Mouse (Mus musculus) liver, postnatal 0 days (tissue): ENCODE data around the gene Yy2.

Experiments used
- CTCF ChIP-seq: sonication (generic); IDR thresholded peaks from 2 replicates; pipeline ENCODE4 v1.5.1; 2016; ENCODE audit warnings: antibody characterized with exemption, low read depth
- EP300 ChIP-seq: IDR thresholded peaks from 2 replicates; pipeline ENCODE4 v1.6.1; 2016; ENCODE audit warnings: antibody characterized with exemption, low read depth, mild to moderate bottlenecking

DNA sequence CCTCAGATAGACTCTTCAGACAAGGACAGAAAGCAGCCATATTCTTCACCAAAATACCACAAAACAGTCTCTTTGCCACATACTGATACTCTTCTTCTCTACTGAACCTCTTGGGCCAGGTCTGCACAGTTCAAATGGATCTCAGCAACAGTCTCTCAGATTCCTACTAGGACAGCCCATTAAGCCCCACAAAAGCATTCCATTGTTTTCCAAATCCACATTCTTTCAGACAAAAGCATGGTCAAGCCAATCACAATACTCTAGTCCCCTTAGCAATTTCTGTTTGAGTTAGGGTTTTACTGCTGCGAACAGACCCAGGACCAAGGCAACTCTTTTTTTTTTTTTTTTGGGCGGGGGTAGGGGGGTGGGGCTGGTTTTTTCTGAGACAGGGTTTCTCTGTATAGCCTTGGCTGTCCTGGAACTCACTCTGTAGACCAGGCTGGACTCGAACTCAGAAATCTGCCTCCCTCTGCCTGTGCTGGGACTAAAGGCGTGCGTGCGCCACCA is 10.4 kb upstream of the Yy2 start:
- TF ChIP-seq EP300: no peak
- no peak for TF ChIP-seq CTCF
